Mouse (Mus musculus): ENCODE data around the gene Cks2. TPM values are rescaled to one million over a fixed set of nuclear protein-coding genes. Genes with fewer than 3 reads are reported as not detected.

The Cks2 gene
- polyA plus RNA-seq (2014; fragmentation: Nextera tagmentation; extraction: Ambion mirVana), result 298 and 307 TPM in 2 replicates

- peak; percentile 99 for DNase-seq (ENCODE audit: low spot score)
- Histone ChIP-seq H3K4me3 (ENCODE audit: low read depth, low read length) (peak within 1 kb of the TSS; percentile 85), H3K36me3 (ENCODE audit: control insufficient read depth, insufficient read depth, low read length) (no peaks in the 10 kb centered on the region), H3K4me2 (replicated peaks; ENCODE audit: low read depth, low read length) (peak within 1 kb of the TSS; percentile 63), H3K27me3 (ENCODE audit: control insufficient read depth, insufficient read depth, low read length) (no peaks in the 10 kb centered on the region), H3K27ac (ENCODE audit: low read depth, low read length) (0 out of 2 replicates have a peak within 1 kb of the TSS, but pooled peaks have one; percentile 54), H3K4me1 (replicated peaks; ENCODE audit: control insufficient read depth, insufficient read depth, low read length) (no peaks in the 10 kb centered on the region; the same call in 1 of the 2 replicates), H3K9me3 (ENCODE audit: control insufficient read depth, low read length) (no peaks in the 10 kb centered on the region), H3K9ac (ENCODE audit: low read depth, low read length) (peak within 1 kb of the TSS; percentile 85)
- peak; percentile 99 for ATAC-seq (ENCODE audit: low FRiP score)
- WGBS, result under 1% methylated on average over 82 of the region's 83 CpGs
These were observed at the start of gene Cks2 for GRCm38 (mm10) chr13:51644829-51645789. Cks2 (plus strand) TSS chr13:51645232.

DNA sequence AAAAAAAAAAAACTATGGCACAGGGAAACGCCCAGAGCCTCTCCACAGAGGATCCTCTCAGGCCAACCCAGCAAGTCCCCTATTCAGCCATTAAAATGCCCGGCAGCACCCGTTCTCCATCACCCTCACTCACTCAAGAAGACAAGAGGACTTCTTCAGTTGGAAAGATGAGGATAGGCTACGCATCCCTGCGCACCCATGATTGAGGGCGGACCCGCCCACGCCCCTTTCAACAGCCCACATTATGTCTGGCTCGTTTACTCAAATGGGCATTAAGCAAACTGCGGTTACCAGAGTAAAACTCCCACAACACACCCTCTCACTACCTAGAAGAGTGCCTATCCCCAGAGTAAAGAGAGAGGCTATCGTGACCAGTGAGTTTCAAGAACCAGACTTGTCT lies 49.6 kb upstream of the Cks2 start:
- Histone ChIP-seq H3K9ac (ENCODE audit: low read depth, low read length) (no peak overlapping the region), H3K9me3 (ENCODE audit: control insufficient read depth, low read length) (no peaks in the 10 kb centered on the region), H3K36me3 (ENCODE audit: control insufficient read depth, insufficient read depth, low read length) (no peaks in the 10 kb centered on the region), H3K27me3 (ENCODE audit: control insufficient read depth, insufficient read depth, low read length) (no peaks in the 10 kb centered on the region; the same call in 1 of the 2 replicates), H3K4me2 (replicated peaks; ENCODE audit: low read depth, low read length) (peak overlapping the region; percentile 97), H3K4me1 (replicated peaks; ENCODE audit: control insufficient read depth, insufficient read depth, low read length) (no peaks in the 10 kb centered on the region), H3K27ac (ENCODE audit: low read depth, low read length) (no peak overlapping the region), H3K4me3 (ENCODE audit: low read depth, low read length) (peak overlapping the region; percentile 44; the same call in 1 of the 2 replicates)
- DNase-seq (ENCODE audit: low spot score) (no peak), ATAC-seq (ENCODE audit: low FRiP score) (no peak)
- 29% methylated on average over 11 of the region's 11 CpGs for WGBS

DNA sequence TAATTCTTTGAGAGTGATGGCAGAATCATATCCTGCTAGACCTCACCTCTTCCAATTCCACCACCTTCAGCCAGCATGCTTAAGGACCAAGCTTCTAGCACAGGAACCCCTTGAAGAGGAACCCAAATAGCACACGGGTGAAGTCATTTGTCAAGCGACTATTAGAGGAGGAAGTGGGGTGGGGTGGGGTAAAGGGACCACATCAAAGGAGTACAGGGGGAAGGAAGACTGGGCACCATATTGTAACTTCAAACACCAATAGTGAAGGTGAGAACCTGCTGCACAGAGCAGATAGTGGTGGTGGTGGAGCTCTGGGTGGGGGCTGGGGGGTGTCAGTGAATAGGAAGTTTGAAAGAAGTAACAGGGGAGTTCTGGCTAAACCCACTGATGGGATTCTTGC lies 47.0 kb upstream of the Cks2 start:
- DNase-seq (ENCODE audit: low spot score) (no peak), ATAC-seq (ENCODE audit: low FRiP score) (no peak)
- Histone ChIP-seq H3K4me2 (replicated peaks; ENCODE audit: low read depth, low read length) (no peak overlapping the region), H3K36me3 (ENCODE audit: control insufficient read depth, insufficient read depth, low read length) (no peaks in the 10 kb centered on the region), H3K27ac (ENCODE audit: low read depth, low read length) (no peak overlapping the region), H3K9me3 (ENCODE audit: control insufficient read depth, low read length) (no peaks in the 10 kb centered on the region), H3K9ac (ENCODE audit: low read depth, low read length) (no peak overlapping the region), H3K27me3 (ENCODE audit: control insufficient read depth, insufficient read depth, low read length) (no peaks in the 10 kb centered on the region; the same call in 1 of the 2 replicates), H3K4me3 (ENCODE audit: low read depth, low read length) (no peak overlapping the region), H3K4me1 (replicated peaks; ENCODE audit: control insufficient read depth, insufficient read depth, low read length) (no peaks in the 10 kb centered on the region)
- 76% methylated on average over 2 of the region's 2 CpGs for WGBS

GRCm38 (mm10) chr13:51600169-51600568 lies 44.9 kb upstream of the Cks2 start:
- no peaks in the 10 kb centered on the region for H3K9me3 ChIP-seq (ENCODE audit: control insufficient read depth, low read length)
- DNase-seq (ENCODE audit: low spot score) (no peak), ATAC-seq (ENCODE audit: low FRiP score) (no peak)
- no peak overlapping the region for H3K4me2 ChIP-seq (replicated peaks; ENCODE audit: low read depth, low read length)
- no peaks in the 10 kb centered on the region for H3K27me3 ChIP-seq (ENCODE audit: control insufficient read depth, insufficient read depth, low read length)
- no peak overlapping the region for H3K27ac ChIP-seq (ENCODE audit: low read depth, low read length)
- H3K4me1 ChIP-seq (replicated peaks; ENCODE audit: control insufficient read depth, insufficient read depth, low read length), result peaks cover 3% of the 10 kb centered on the region; the same call in 1 of the 2 replicates
- no peaks in the 10 kb centered on the region for H3K36me3 ChIP-seq (ENCODE audit: control insufficient read depth, insufficient read depth, low read length)
- no peak overlapping the region for H3K9ac ChIP-seq (ENCODE audit: low read depth, low read length)
- H3K4me3 ChIP-seq (ENCODE audit: low read depth, low read length), result no peak overlapping the region
- WGBS, result 88% methylated on average over 8 of the region's 8 CpGs

DNA sequence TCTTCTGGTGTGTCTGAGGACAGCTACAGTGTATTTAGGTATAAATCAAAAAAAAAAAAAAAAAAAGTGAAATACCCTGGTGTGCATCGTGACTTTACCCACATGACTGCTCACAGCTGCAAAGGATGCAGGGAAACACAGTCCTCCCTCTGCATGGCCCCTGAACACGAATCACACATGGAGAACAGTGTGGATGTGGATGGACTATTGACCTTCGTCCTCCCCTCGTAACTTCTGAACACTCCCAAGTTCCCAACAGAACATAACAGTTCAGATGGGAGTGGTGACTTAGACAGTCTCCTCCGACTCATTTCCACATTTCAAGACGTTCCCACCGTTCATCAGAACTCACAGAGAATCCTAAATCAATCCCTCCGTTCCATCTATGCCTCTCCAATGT lies 42.3 kb upstream of the Cks2 start:
- Histone ChIP-seq H3K4me2 (replicated peaks; ENCODE audit: low read depth, low read length) (no peak overlapping the region), H3K27me3 (ENCODE audit: control insufficient read depth, insufficient read depth, low read length) (no peaks in the 10 kb centered on the region), H3K4me1 (replicated peaks; ENCODE audit: control insufficient read depth, insufficient read depth, low read length) (peaks cover 3% of the 10 kb centered on the region; the same call in 1 of the 2 replicates), H3K27ac (ENCODE audit: low read depth, low read length) (no peak overlapping the region), H3K9me3 (ENCODE audit: control insufficient read depth, low read length) (no peaks in the 10 kb centered on the region), H3K9ac (ENCODE audit: low read depth, low read length) (no peak overlapping the region), H3K36me3 (ENCODE audit: control insufficient read depth, insufficient read depth, low read length) (no peaks in the 10 kb centered on the region), H3K4me3 (ENCODE audit: low read depth, low read length) (no peak overlapping the region)
- ATAC-seq (ENCODE audit: low FRiP score), result no peak
- DNase-seq (ENCODE audit: low spot score), result no peak
- WGBS, result 76% methylated on average over 8 of the region's 8 CpGs

- WGBS, result 27% methylated on average over 16 of the region's 16 CpGs
- ATAC-seq (ENCODE audit: low FRiP score) (peak; percentile 71; the same call in 1 of the 2 replicates), DNase-seq (ENCODE audit: low spot score) (peak; percentile 71)
- Histone ChIP-seq H3K9me3 (ENCODE audit: control insufficient read depth, low read length) (no peaks in the 10 kb centered on the region), H3K27me3 (ENCODE audit: control insufficient read depth, insufficient read depth, low read length) (no peaks in the 10 kb centered on the region), H3K4me1 (replicated peaks; ENCODE audit: control insufficient read depth, insufficient read depth, low read length) (peaks cover 3% of the 10 kb centered on the region; the same call in 1 of the 2 replicates), H3K4me2 (replicated peaks; ENCODE audit: low read depth, low read length) (peak overlapping the region; percentile 12; the same call in 1 of the 2 replicates), H3K4me3 (ENCODE audit: low read depth, low read length) (no peak overlapping the region), H3K27ac (ENCODE audit: low read depth, low read length) (no peak overlapping the region), H3K9ac (ENCODE audit: low read depth, low read length) (no peak overlapping the region), H3K36me3 (ENCODE audit: control insufficient read depth, insufficient read depth, low read length) (no peaks in the 10 kb centered on the region)
These were observed 41.7 kb upstream of the Cks2 start for GRCm38 (mm10) chr13:51603221-51603893.

DNA sequence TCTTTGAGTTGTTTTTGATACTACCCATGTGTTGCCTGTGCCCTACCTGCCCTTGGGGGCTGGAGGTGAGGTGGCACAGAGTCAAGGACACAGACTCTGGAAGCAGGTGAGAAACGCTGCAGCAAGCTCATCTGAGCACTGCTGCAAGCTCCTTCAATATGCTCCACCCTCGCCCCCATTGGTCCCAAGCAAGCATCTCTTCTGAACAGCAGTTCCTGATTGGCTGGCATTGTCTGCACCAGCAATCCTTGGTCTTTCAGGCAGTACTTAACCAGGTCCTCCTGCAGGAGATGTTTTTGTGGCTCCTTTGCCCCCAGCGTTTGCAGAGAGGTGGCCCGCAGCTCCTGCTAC lies 41.2 kb upstream of the Cks2 start:
- H3K27ac ChIP-seq (ENCODE audit: low read depth, low read length), result no peak overlapping the region
- H3K27me3 ChIP-seq (ENCODE audit: control insufficient read depth, insufficient read depth, low read length), result no peaks in the 10 kb centered on the region
- H3K4me3 ChIP-seq (ENCODE audit: low read depth, low read length), result no peak overlapping the region
- H3K4me2 ChIP-seq (replicated peaks; ENCODE audit: low read depth, low read length), result no peak overlapping the region
- peaks cover 3% of the 10 kb centered on the region; the same call in 1 of the 2 replicates for H3K4me1 ChIP-seq (replicated peaks; ENCODE audit: control insufficient read depth, insufficient read depth, low read length)
- H3K9me3 ChIP-seq (ENCODE audit: control insufficient read depth, low read length), result no peaks in the 10 kb centered on the region
- H3K9ac ChIP-seq (ENCODE audit: low read depth, low read length), result no peak overlapping the region
- DNase-seq (ENCODE audit: low spot score), result no peak
- WGBS, result 49% methylated on average over 4 of the region's 4 CpGs
- H3K36me3 ChIP-seq (ENCODE audit: control insufficient read depth, insufficient read depth, low read length), result no peaks in the 10 kb centered on the region
- ATAC-seq (ENCODE audit: low FRiP score), result peak; percentile 25; the same call in 1 of the 2 replicates

DNA sequence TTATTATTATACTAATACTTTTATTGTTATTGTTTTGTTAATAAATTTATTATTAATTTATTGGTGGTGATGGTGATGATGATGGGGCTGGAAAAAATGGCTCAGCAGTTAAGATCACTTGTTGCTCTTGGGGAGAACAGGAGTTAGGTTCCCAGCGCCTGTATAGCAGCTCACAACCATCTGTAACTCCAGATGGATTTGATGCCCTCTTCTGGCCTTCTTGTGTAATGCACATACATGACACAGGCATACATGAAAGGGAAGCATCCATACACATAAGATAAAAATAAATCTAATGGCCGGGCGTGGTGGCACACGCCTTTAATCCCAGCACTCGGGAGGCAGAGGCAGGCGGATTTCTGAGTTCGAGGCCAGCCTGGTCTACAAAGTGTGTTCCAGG lies 35.8 kb upstream of the Cks2 start:
- DNase-seq (ENCODE audit: low spot score), result no peak
- Histone ChIP-seq H3K36me3 (ENCODE audit: control insufficient read depth, insufficient read depth, low read length) (no peaks in the 10 kb centered on the region), H3K9ac (ENCODE audit: low read depth, low read length) (no peak overlapping the region), H3K4me2 (replicated peaks; ENCODE audit: low read depth, low read length) (no peak overlapping the region), H3K27me3 (ENCODE audit: control insufficient read depth, insufficient read depth, low read length) (no peaks in the 10 kb centered on the region), H3K4me3 (ENCODE audit: low read depth, low read length) (no peak overlapping the region), H3K9me3 (ENCODE audit: control insufficient read depth, low read length) (no peaks in the 10 kb centered on the region), H3K4me1 (replicated peaks; ENCODE audit: control insufficient read depth, insufficient read depth, low read length) (no peaks in the 10 kb centered on the region), H3K27ac (ENCODE audit: low read depth, low read length) (no peak overlapping the region)
- 89% methylated on average over 7 of the region's 7 CpGs for WGBS
- no peak for ATAC-seq (ENCODE audit: low FRiP score)
